Mouse (Mus musculus) cortical plate, adult 2 months (tissue): ENCODE measurements around the gene Uqcr10. TPM values are rescaled to one million over a fixed set of nuclear protein-coding genes. Genes with fewer than 3 reads are reported as not detected.

Experiments
- H3K27ac ChIP-seq: fragments of 200-500 bp; 2 replicates; pipeline ENCODE4 v1.5.1; 2012; ENCODE audit warnings: low read length, control low read depth, inconsistent platforms; ENCODE audit not compliant: insufficient read depth
- H3K4me1 ChIP-seq: fragments of 200-500 bp; 2 replicates; pipeline ENCODE4 v1.6.1; 2011; ENCODE audit warnings: low read length; ENCODE audit not compliant: control insufficient read depth, insufficient read depth
- H3K4me3 ChIP-seq: fragments of 200-500 bp; 2 replicates; pipeline ENCODE4 v1.5.1; 2011; ENCODE audit warnings: mild to moderate bottlenecking, low read length, control low read depth; ENCODE audit not compliant: insufficient read depth
- CTCF ChIP-seq: fragments of 200-500 bp; IDR thresholded peaks from 2 replicates; pipeline ENCODE4 v1.5.1; 2011; ENCODE audit warnings: mild to moderate bottlenecking, control low read depth, low read length; ENCODE audit not compliant: insufficient read depth; ENCODE audit errors: extremely low read depth
- POLR2A ChIP-seq: fragments of 200-500 bp; IDR thresholded peaks from 2 replicates; pipeline ENCODE4 v1.6.1; 2011; ENCODE audit warnings: mild to moderate bottlenecking, low read length, control low read depth; ENCODE audit not compliant: insufficient read depth; ENCODE audit errors: extremely low read depth
- polyA plus RNA-seq: library from polyadenylated mRNA; depleted of rRNA; stranded (reverse); fragments of >200 nt; gene quantifications from 2 replicates; pipeline ENCODE4 v1.2.3, GENCODE M21; 2012

Gene Uqcr10
- polyA plus RNA-seq, 1 experiment = 1,122 TPM

GRCm38 (mm10) chr11:4680126-4680525, 24.0 kb downstream of the Uqcr10 start:
- Histone ChIP-seq H3K4me1 (peaks cover 11% of the 10 kb centered on the region), H3K27ac (0 out of 2 replicates have a peak overlapping the region, but pooled peaks have one; percentile 46), H3K4me3 (no peak overlapping the region)
- TF ChIP-seq POLR2A (no peak), CTCF (no peak)

GRCm38 (mm10) chr11:4679441-4679832, 24.7 kb downstream of the Uqcr10 start:
- H3K27ac ChIP-seq = peak overlapping the region; percentile 82
- TF ChIP-seq POLR2A (no peak), CTCF (no peak)
- H3K4me3 ChIP-seq = no peak overlapping the region
- H3K4me1 ChIP-seq = peaks cover 11% of the 10 kb centered on the region

DNA sequence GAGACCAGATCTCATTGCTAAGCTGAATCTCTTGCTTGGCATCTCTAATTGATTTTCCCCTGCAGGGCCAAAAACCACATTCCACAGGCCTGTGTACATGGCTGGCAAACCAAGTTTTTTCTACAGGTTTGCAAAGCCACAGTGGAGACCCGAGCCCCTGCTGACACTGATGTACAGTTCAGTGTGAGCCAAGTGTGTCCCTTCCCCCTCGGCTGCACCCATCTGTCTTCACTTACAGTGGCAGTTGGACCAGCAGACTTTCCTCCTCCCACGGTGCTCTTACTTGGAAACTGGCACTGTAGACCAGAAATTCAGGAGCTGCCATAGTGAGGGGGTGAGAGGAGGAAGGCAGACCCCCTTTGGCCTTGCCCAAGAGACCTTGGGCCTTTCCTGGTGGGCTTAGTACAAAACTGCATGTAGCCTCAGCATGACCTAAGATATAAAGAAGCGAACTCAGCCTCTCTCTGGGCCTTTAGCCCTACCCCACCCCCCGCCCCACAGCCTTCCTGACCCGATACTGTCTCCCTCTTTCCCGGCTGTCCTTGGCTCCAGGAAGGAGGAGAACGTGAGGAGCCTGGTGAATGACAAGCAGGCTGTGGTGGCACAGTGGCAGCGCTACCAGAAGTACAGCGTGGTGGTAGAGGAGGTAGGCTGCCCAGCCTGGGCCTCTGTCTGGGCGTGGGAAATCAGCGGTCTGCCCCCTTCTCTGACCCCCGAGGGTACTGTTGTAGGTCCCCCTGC, 25.3 kb downstream of the Uqcr10 start:
- TF ChIP-seq POLR2A (no peak), CTCF (no peak)
- H3K4me1 ChIP-seq = peaks cover 11% of the 10 kb centered on the region
- peak overlapping the region; percentile 82 for H3K27ac ChIP-seq
- H3K4me3 ChIP-seq = no peak overlapping the region

- Histone ChIP-seq H3K4me1 (peaks cover 11% of the 10 kb centered on the region), H3K4me3 (no peak overlapping the region), H3K27ac (no peak overlapping the region)
- TF ChIP-seq CTCF (no peak), POLR2A (no peak)
Measured at GRCm38 (mm10) chr11:4677250-4677872, 26.8 kb downstream of the Uqcr10 start.

DNA sequence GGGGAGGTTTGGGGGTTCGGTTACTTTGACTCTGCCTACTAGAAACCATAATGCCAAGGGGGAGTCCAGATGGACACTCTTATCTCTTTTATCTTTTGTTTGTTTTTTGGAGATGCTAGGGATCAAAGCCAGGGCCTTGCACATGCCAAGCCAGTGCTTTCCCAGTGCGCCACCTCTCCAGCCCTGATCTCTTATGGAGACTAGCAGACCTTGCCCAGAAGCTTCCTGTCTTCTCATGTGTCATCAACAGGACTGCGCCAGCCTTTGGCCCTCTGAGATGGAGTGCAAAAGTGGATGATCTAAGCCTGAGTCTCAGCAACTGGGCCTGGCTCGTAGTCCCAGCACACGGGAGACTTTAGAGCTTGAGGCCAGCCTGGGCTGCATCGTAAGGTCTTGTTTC, 28.4 kb downstream of the Uqcr10 start:
- TF ChIP-seq CTCF (no peak), POLR2A (no peak)
- Histone ChIP-seq H3K4me3 (no peak overlapping the region), H3K27ac (no peak overlapping the region), H3K4me1 (peaks cover 11% of the 10 kb centered on the region)

GRCm38 (mm10) chr11:4675126-4675562, 29.0 kb downstream of the Uqcr10 start:
- Histone ChIP-seq H3K4me1 (peaks cover 11% of the 10 kb centered on the region), H3K4me3 (no peak overlapping the region), H3K27ac (no peak overlapping the region)
- TF ChIP-seq CTCF = no peak
- TF ChIP-seq POLR2A = no peak

DNA sequence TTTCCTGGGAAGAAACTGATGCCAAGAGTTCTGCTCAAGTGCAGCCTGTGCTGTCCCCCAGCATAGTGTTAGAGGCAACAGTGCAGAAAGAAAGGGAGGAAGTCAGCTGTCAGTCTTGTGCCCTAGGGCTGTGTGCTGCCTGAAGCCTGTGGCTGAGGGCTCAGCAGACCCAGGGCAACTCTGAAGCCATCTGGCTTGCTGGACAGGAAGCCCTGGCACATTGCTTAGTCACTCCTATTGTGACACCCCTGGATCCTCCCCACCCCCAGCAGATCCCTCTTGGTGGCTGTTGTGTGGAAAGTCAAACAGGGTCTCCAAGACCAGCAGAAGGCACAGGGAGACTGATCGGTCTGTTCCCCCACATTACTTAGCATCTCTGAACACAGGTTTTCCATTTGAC, 29.5 kb downstream of the Uqcr10 start:
- Histone ChIP-seq H3K4me3 (no peak overlapping the region), H3K4me1 (peaks cover 7% of the 10 kb centered on the region), H3K27ac (no peak overlapping the region)
- TF ChIP-seq CTCF (no peak), POLR2A (no peak)

DNA sequence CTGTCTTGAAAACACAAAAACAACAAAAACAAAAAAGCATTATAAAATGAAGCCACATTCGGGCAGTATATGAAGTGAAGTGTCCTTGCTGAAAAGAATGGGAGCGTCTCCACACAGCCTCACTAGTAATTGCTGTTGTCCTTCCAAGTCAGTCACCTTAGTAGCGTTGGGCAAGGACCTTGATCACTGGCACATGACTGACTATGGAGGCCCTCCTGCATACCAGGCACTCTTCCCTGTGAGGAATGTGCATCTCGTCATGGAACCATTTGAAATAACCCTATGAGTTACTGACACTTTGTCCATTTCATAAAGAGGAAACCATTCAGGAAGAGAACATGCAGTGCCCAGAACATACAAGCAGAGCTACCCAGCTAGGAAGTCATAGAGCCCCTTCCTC, 32.4 kb downstream of the Uqcr10 start:
- Histone ChIP-seq H3K4me3 (no peak overlapping the region), H3K27ac (no peak overlapping the region), H3K4me1 (no peaks in the 10 kb centered on the region)
- TF ChIP-seq POLR2A (no peak), CTCF (no peak)

GRCm38 (mm10) chr11:4662496-4662878, 41.7 kb downstream of the Uqcr10 start:
- no peak overlapping the region for H3K27ac ChIP-seq
- TF ChIP-seq CTCF = no peak
- TF ChIP-seq POLR2A = no peak

More at GRCm38 (mm10) chr11:4662496-4662878, 41.7 kb downstream of the Uqcr10 start:
- Histone ChIP-seq H3K4me3 (no peak overlapping the region), H3K4me1 (peaks cover 12% of the 10 kb centered on the region)
